Mouse (Mus musculus) cerebellum, adult 2 months (tissue): Measurements from ENCODE around the gene Gpd2.

Experiments used
- CTCF ChIP-seq: fragments of 200-500 bp; IDR thresholded peaks from 2 replicates; pipeline ENCODE4 v1.5.1; 2011; ENCODE audit warnings: low read depth, mild to moderate bottlenecking, control low read depth, low read length, moderate library complexity, borderline replicate concordance; ENCODE audit not compliant: insufficient read depth
- POLR2A ChIP-seq: fragments of 200-500 bp; IDR thresholded peaks from 2 replicates; pipeline ENCODE4 v1.6.1; 2011; ENCODE audit warnings: low read length, control low read depth, borderline replicate concordance; ENCODE audit not compliant: insufficient read depth

GRCm38 (mm10) chr2:57326091-57326490, 88.7 kb downstream of the Gpd2 start:
- TF ChIP-seq CTCF (no peak), POLR2A (no peak)
